ENCODE assay signal across 18 mouse cellular contexts in genomic region chr3:101568627-101569026, GRCm38 (mm10). TPM values are rescaled to one million over a fixed set of nuclear protein-coding genes. Genes with fewer than 3 reads are reported as not detected.
DNase-seq lines count a peak whose midpoint lies in the region; ATAC-seq lines count a peak whose summit lies in the region.
"Had no signal": no experiment of that assay in that cellular context is flagged by ENCODE, and none has a peak within 500 bp of the region (broad histone marks: within the 10 kb centered on the region; RNA-seq: fewer than 3 reads in every experiment).

No protein-coding gene starts in this region.

- peaks cover 4% of the 10 kb centered on the region; the same call in 1 of the 2 replicates for H3K4me1 ChIP-seq in lung, embryonic 16.5 days (replicated peaks; ENCODE audit: control insufficient read depth, insufficient read depth, low read length)

- no peaks in the 10 kb centered on the region for H3K9me3 ChIP-seq in lung, embryonic 16.5 days (ENCODE audit: control insufficient read depth, low read length)
- H3K9me3 ChIP-seq: G1E; neural tube, embryonic 12.5 days had no signal

- H3K4me2 ChIP-seq in lung, embryonic 16.5 days (ENCODE audit: low read depth, low read length) = no peak overlapping the region
- H3K4me2 ChIP-seq: forebrain, embryonic 12.5 days; midbrain, embryonic 12.5 days; neural tube, embryonic 12.5 days had no signal

- intact Hi-C loops in heart, postnatal 10 days (cut with DNase I) = no loop called here
- intact Hi-C loops in heart, postnatal 14 days (cut with DNase I) = no loop called here

- DNase-seq in gastrocnemius, adult 8-10 months (ENCODE audit: low spot score in 2 of 2) = peak; percentile 11 to 44
- DNase-seq in gastrocnemius, postnatal 10 days = no peak
- DNase-seq in heart, postnatal 10 days = peak; percentile 59 to 69
- DNase-seq in heart, postnatal 14 days = no peak
- DNase-seq in skeletal muscle tissue, adult 2 months (ENCODE audit: low read depth, low spot score) = peak; percentile 69
- no peak for DNase-seq in thymus, postnatal 14 days
- DNase-seq: adrenal gland, postnatal 10 days; cerebellum, adult 9-11 months; kidney, adult 9 months; right cerebral cortex, adult 18-20 months; thymus, postnatal 36 days had no signal

- WGBS in lung, embryonic 16.5 days = 55% methylated on average over 4 of the region's 4 CpGs

- no peaks in the 10 kb centered on the region for H3K27me3 ChIP-seq in lung, embryonic 16.5 days (ENCODE audit: control insufficient read depth, insufficient read depth, low read depth, low read length)
- H3K27me3 ChIP-seq: forebrain, embryonic 12.5 days; neural tube, embryonic 12.5 days had no signal

- 0 out of 2 replicates have a peak overlapping the region, but pooled peaks have one; percentile 12 for H3K27ac ChIP-seq in lung, embryonic 16.5 days (ENCODE audit: low read length)
- H3K27ac ChIP-seq: forebrain, embryonic 12.5 days; liver, embryonic 14.5 days; midbrain, embryonic 12.5 days; neural tube, embryonic 12.5 days had no signal

- peak; percentile 71 for ATAC-seq in lung, embryonic 16.5 days (ENCODE audit: low read depth)
- ATAC-seq: activated CD4-positive, CD25-positive, alpha-beta regulatory T cell, adult 4 months had no signal

- H3K4me3 ChIP-seq in lung, embryonic 16.5 days (ENCODE audit: low read length) = no peak overlapping the region
- H3K4me3 ChIP-seq: forebrain, embryonic 12.5 days; midbrain, embryonic 12.5 days; neural tube, embryonic 12.5 days had no signal

- H3K9ac ChIP-seq in lung, embryonic 16.5 days (ENCODE audit: low read length) = no peak overlapping the region
- H3K9ac ChIP-seq: forebrain, embryonic 12.5 days; liver, embryonic 14.5 days; midbrain, embryonic 12.5 days; neural tube, embryonic 12.5 days had no signal

- H3K36me3 ChIP-seq in lung, embryonic 16.5 days (ENCODE audit: control insufficient read depth, insufficient read depth, low read length) = no peaks in the 10 kb centered on the region
- H3K36me3 ChIP-seq: forebrain, embryonic 12.5 days; G1E; midbrain, embryonic 12.5 days; neural tube, embryonic 12.5 days had no signal

RNA-seq across cellular contexts. Expression of gene Atp1a1, which starts 35.9 kb away (rescaled TPM):
- total RNA-seq in gastrocnemius, adult 8-10 months (2022) = 10 to 100 TPM; 75.7 to 99.5 (median 84.9) TPM
- total RNA-seq in gastrocnemius, postnatal 10 days (2021) = 10 to 100 TPM; 71.2 to 86.4 TPM
- total RNA-seq in heart, postnatal 10 days (2021) = 1,000 to 10,000 TPM in 1 of 2 experiments, 100 to 1,000 TPM in 1; 897 to 1,002 TPM
- total RNA-seq in heart, postnatal 14 days (2021) = 100 to 1,000 TPM; 773 to 866 TPM
- 115 and 118 TPM in 2 replicates for polyA plus RNA-seq in lung, embryonic 16.5 days (2015; fragmentation: Nextera tagmentation; extraction: Ambion mirVana)

Comparison
In these comparisons a context has a peak if more than half of its experiments do, and no peak if none do; other contexts are left out.
1. DNase-seq: peak in gastrocnemius, adult 8-10 months (2 of 2), heart, postnatal 10 days (2 of 2) and skeletal muscle tissue, adult 2 months (single experiment); none in gastrocnemius, postnatal 10 days (single experiment), heart, postnatal 14 days (0 of 2) and thymus, postnatal 14 days (single experiment).
2. RNA of gene Atp1a1, which starts 35.9 kb away (total RNA-seq): 897 to 1,002 TPM in heart, postnatal 10 days and 773 to 866 TPM in heart, postnatal 14 days; 75.7 to 99.5 TPM in gastrocnemius, adult 8-10 months and 71.2 to 86.4 TPM in gastrocnemius, postnatal 10 days; every median in the first group is over 4 times any median in the second.